Mouse (Mus musculus): ENCODE measurements around the gene Dtnb. TPM values are rescaled to one million over a fixed set of nuclear protein-coding genes. Genes with fewer than 3 reads are reported as not detected.

Gene Dtnb
- polyA plus RNA-seq, 1 experiment from 2014 or later = 21.5 TPM

GRCm38 (mm10) chr12:3776015-3776414 is 203.8 kb downstream of the Dtnb start:
- Histone ChIP-seq H3K9me3 (replicated peaks) (no peaks in the 10 kb centered on the region), H3K4me1 (replicated peaks) (peaks cover 22% of the 10 kb centered on the region), H3K27ac (replicated peaks) (no peak overlapping the region), H3K4me2 (no peak overlapping the region), H3K4me3 (replicated peaks) (no peak overlapping the region), H3K27me3 (no peaks in the 10 kb centered on the region), H3K36me3 (replicated peaks) (no peaks in the 10 kb centered on the region), H3K9ac (no peak overlapping the region)
- WGBS (ENCODE audit: insufficient replicate concordance) = 62% methylated on average over 2 of the region's 2 CpGs
- ATAC-seq (ENCODE audit: insufficient read depth) = no peak

- Histone ChIP-seq H3K4me3 (replicated peaks) (no peak overlapping the region), H3K4me2 (no peak overlapping the region), H3K36me3 (replicated peaks) (no peaks in the 10 kb centered on the region), H3K27me3 (no peaks in the 10 kb centered on the region), H3K9ac (no peak overlapping the region), H3K27ac (replicated peaks) (no peak overlapping the region), H3K9me3 (replicated peaks) (no peaks in the 10 kb centered on the region), H3K4me1 (replicated peaks) (peaks cover 28% of the 10 kb centered on the region)
- ATAC-seq (ENCODE audit: insufficient read depth) = no peak
- 69% methylated on average over 5 of the region's 5 CpGs for WGBS (ENCODE audit: insufficient replicate concordance)
Observed at GRCm38 (mm10) chr12:3777682-3778081, 205.5 kb downstream of the Dtnb start.

GRCm38 (mm10) chr12:3778286-3778685 is 206.1 kb downstream of the Dtnb start:
- ATAC-seq (ENCODE audit: insufficient read depth) = no peak
- no peaks in the 10 kb centered on the region for H3K27me3 ChIP-seq
- H3K9me3 ChIP-seq (replicated peaks) = no peaks in the 10 kb centered on the region
- WGBS (ENCODE audit: insufficient replicate concordance) = 55% methylated on average over 6 of the region's 6 CpGs
- H3K36me3 ChIP-seq (replicated peaks) = no peaks in the 10 kb centered on the region
- H3K9ac ChIP-seq = no peak overlapping the region
- no peak overlapping the region for H3K4me2 ChIP-seq
- H3K27ac ChIP-seq (replicated peaks) = no peak overlapping the region
- no peak overlapping the region for H3K4me3 ChIP-seq (replicated peaks)
- H3K4me1 ChIP-seq (replicated peaks) = peaks cover 28% of the 10 kb centered on the region

- no peaks in the 10 kb centered on the region for H3K9me3 ChIP-seq (replicated peaks)
- no peak overlapping the region for H3K4me2 ChIP-seq
- H3K36me3 ChIP-seq (replicated peaks) = no peaks in the 10 kb centered on the region
- ATAC-seq (ENCODE audit: insufficient read depth) = no peak
- H3K9ac ChIP-seq = no peak overlapping the region
- no peak overlapping the region for H3K4me3 ChIP-seq (replicated peaks)
- WGBS (ENCODE audit: insufficient replicate concordance) = 73% methylated on average over 2 of the region's 2 CpGs
- H3K27ac ChIP-seq (replicated peaks) = no peak overlapping the region
- no peaks in the 10 kb centered on the region for H3K27me3 ChIP-seq
- H3K4me1 ChIP-seq (replicated peaks) = peaks cover 28% of the 10 kb centered on the region
Observed at GRCm38 (mm10) chr12:3779639-3780038, 207.5 kb downstream of the Dtnb start.

DNA sequence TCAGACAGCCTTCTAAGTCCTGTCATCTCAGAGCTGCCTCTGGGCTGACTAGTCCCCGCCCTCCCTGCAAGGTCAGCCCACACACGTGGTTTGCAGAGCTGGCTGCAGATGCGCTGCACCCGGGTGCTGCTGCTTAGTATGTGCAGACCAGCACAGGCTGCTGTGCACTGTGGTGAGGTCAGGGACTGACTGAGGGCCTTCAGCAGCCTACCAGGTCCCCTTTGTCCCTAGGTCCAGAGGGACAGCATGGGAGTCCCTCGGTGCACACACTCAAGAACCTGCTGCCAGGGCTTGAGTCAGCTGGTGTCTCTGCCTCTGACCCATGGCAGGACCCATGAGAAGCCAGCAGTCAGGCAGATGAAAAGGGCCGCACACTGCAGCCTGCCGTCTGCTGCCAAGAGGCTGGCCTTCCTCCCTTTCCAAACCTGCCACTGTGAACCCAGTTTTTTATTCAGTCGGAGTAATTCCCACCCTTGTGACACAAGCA is 208.3 kb downstream of the Dtnb start:
- H3K36me3 ChIP-seq (replicated peaks) = no peaks in the 10 kb centered on the region
- no peak overlapping the region for H3K4me3 ChIP-seq (replicated peaks)
- H3K9me3 ChIP-seq (replicated peaks) = no peaks in the 10 kb centered on the region
- no peaks in the 10 kb centered on the region for H3K27me3 ChIP-seq
- 16% methylated on average over 8 of the region's 8 CpGs for WGBS (ENCODE audit: insufficient replicate concordance)
- H3K4me1 ChIP-seq (replicated peaks) = peaks cover 28% of the 10 kb centered on the region
- H3K9ac ChIP-seq = no peak overlapping the region
- no peak overlapping the region for H3K4me2 ChIP-seq
- H3K27ac ChIP-seq (replicated peaks) = peak overlapping the region; percentile 72; the same call in 1 of the 2 replicates
- peak; percentile 49; the same call in 1 of the 2 replicates for ATAC-seq (ENCODE audit: insufficient read depth)

GRCm38 (mm10) chr12:3780931-3781471 is 208.8 kb downstream of the Dtnb start:
- Histone ChIP-seq H3K4me1 (replicated peaks) (peaks cover 25% of the 10 kb centered on the region), H3K4me2 (0 out of 2 replicates have a peak overlapping the region, but pooled peaks have one; percentile 8), H3K27ac (replicated peaks) (peak overlapping the region; percentile 72), H3K9ac (no peak overlapping the region), H3K36me3 (replicated peaks) (no peaks in the 10 kb centered on the region), H3K9me3 (replicated peaks) (no peaks in the 10 kb centered on the region), H3K27me3 (no peaks in the 10 kb centered on the region), H3K4me3 (replicated peaks) (no peak overlapping the region)
- WGBS (ENCODE audit: insufficient replicate concordance) = 48% methylated on average over 7 of the region's 7 CpGs
- ATAC-seq (ENCODE audit: insufficient read depth) = peak; percentile 43

DNA sequence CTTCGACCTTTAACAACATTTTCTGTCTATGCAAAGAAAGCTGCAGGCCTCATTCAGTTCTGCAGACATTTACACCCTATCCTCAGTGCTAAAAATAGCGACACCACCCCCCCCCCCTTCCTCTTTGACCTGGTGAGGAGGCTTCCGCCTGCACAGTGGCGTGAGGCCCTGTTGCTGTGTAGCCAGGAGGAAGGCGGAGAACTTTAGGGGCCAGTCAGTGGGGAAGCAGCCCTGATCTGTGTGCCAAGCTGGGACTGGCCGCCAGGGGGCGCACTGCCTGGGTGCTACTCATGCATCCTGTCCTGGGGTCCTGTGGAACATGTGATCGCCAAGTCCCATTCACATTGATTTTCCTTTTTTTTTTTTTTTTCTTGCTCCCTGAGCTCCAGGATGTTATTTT is 209.3 kb downstream of the Dtnb start:
- Histone ChIP-seq H3K4me1 (replicated peaks) (peaks cover 25% of the 10 kb centered on the region), H3K4me3 (replicated peaks) (no peak overlapping the region), H3K9me3 (replicated peaks) (no peaks in the 10 kb centered on the region), H3K27me3 (no peaks in the 10 kb centered on the region), H3K36me3 (replicated peaks) (no peaks in the 10 kb centered on the region), H3K9ac (no peak overlapping the region), H3K4me2 (0 out of 2 replicates have a peak overlapping the region, but pooled peaks have one; percentile 8), H3K27ac (replicated peaks) (peak overlapping the region; percentile 72)
- WGBS (ENCODE audit: insufficient replicate concordance) = 3% methylated on average over 8 of the region's 8 CpGs
- peak; percentile 80 for ATAC-seq (ENCODE audit: insufficient read depth)

- no peak overlapping the region for H3K4me3 ChIP-seq (replicated peaks)
- no peak overlapping the region for H3K4me2 ChIP-seq
- no peak for ATAC-seq (ENCODE audit: insufficient read depth)
- no peaks in the 10 kb centered on the region for H3K27me3 ChIP-seq
- no peaks in the 10 kb centered on the region for H3K9me3 ChIP-seq (replicated peaks)
- no peak overlapping the region for H3K27ac ChIP-seq (replicated peaks)
- no peaks in the 10 kb centered on the region for H3K36me3 ChIP-seq (replicated peaks)
- H3K9ac ChIP-seq = no peak overlapping the region
- 54% methylated on average over 3 of the region's 3 CpGs for WGBS (ENCODE audit: insufficient replicate concordance)
- H3K4me1 ChIP-seq (replicated peaks) = peaks cover 20% of the 10 kb centered on the region
Observed at GRCm38 (mm10) chr12:3783196-3783825, 211.1 kb downstream of the Dtnb start.

- no peak overlapping the region for H3K9ac ChIP-seq
- no peaks in the 10 kb centered on the region for H3K36me3 ChIP-seq (replicated peaks)
- H3K4me2 ChIP-seq = no peak overlapping the region
- 73% methylated on average over 2 of the region's 2 CpGs for WGBS (ENCODE audit: insufficient replicate concordance)
- H3K9me3 ChIP-seq (replicated peaks) = no peaks in the 10 kb centered on the region
- no peaks in the 10 kb centered on the region for H3K27me3 ChIP-seq
- no peak overlapping the region for H3K4me3 ChIP-seq (replicated peaks)
- no peak for ATAC-seq (ENCODE audit: insufficient read depth)
- no peak overlapping the region for H3K27ac ChIP-seq (replicated peaks)
- peaks cover 19% of the 10 kb centered on the region for H3K4me1 ChIP-seq (replicated peaks)
Observed at GRCm38 (mm10) chr12:3784258-3784657, 212.1 kb downstream of the Dtnb start.

DNA sequence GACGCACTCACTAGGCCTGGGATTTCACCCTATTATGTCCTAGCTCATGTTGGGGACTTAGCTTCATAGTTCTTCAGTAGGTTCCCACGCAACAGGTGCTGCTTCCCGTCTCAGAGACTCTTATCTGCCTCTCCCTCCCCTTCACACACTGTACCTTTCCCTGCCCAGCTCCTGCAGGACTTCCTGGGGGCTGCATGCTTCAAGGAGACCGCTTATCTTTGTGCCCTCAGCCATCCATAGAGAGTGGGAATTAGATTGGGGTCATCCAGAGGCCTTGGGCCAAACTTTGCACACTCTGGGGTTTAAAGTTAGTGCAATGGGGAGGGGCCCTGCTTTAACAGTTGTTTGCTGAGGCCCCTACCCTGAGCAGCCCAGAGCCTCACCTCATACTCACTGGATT is 212.5 kb downstream of the Dtnb start:
- no peak overlapping the region for H3K4me3 ChIP-seq (replicated peaks)
- no peak overlapping the region for H3K27ac ChIP-seq (replicated peaks)
- H3K4me2 ChIP-seq = no peak overlapping the region
- H3K27me3 ChIP-seq = no peaks in the 10 kb centered on the region
- no peaks in the 10 kb centered on the region for H3K36me3 ChIP-seq (replicated peaks)
- H3K9me3 ChIP-seq (replicated peaks) = no peaks in the 10 kb centered on the region
- no peak for ATAC-seq (ENCODE audit: insufficient read depth)
- no peak overlapping the region for H3K9ac ChIP-seq
- 59% methylated on average over 4 of the region's 4 CpGs for WGBS (ENCODE audit: insufficient replicate concordance)
- peaks cover 17% of the 10 kb centered on the region for H3K4me1 ChIP-seq (replicated peaks)

- 56% methylated on average over 3 of the region's 3 CpGs for WGBS (ENCODE audit: insufficient replicate concordance)
- H3K4me1 ChIP-seq (replicated peaks) = peaks cover 8% of the 10 kb centered on the region; the same call in 1 of the 2 replicates
- H3K4me3 ChIP-seq (replicated peaks) = no peak overlapping the region
- no peaks in the 10 kb centered on the region for H3K36me3 ChIP-seq (replicated peaks)
- no peaks in the 10 kb centered on the region for H3K9me3 ChIP-seq (replicated peaks)
- H3K9ac ChIP-seq = no peak overlapping the region
- H3K27me3 ChIP-seq = peaks cover under 1% of the 10 kb centered on the region; the same call in 1 of the 2 replicates
- no peak for ATAC-seq (ENCODE audit: insufficient read depth)
- H3K27ac ChIP-seq (replicated peaks) = no peak overlapping the region
- H3K4me2 ChIP-seq = no peak overlapping the region
Observed at GRCm38 (mm10) chr12:3787041-3787440, 214.9 kb downstream of the Dtnb start.

Data from liver, embryonic 15.5 days (tissue).